Mouse (Mus musculus): Measurements from ENCODE around the gene Auts2.

The Auts2 gene

DNA sequence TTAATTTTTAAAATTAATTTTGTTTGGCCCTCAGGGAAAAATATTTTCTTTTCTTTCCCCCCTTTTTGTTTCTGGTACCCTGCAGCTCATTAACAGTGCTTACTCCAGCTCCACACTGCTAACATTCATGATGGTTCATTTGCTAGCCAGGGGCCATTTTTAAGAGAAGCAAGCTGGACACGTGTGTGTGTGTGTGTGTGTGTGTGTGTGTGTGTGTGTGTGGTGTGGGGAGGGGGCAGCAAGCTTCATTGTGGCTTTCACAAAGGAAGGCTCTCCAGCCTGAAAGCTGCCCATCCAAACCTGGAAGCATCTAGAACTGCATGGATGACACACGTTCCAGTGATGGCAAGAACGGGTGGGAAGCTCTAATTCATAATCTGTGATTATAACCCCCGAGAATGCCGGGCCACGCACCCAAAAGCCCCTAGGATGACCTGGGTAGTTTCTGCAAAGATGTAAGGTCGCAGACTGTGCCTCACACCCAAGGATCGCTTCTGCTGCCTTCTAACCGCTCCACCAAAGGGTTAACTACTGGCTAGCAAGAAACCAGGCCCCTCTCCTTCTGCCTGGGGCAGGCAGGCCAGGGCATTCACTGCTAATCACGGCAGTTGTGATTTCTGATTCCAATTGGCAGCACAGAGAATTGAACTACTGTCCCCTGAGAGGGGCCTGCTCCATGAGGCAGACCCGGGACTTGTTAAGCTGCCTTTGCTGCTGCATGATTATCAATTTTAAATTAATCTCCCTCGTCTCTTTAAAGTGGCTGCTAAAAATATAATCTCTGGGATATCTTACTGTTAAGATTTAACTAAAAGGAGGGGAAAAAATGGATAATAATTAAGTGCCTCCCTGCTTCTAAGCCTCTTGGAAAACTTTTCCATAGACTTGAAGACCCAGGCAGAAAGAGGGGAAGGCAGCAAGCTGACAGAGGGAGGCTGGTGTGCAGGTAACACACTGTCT is 911.8 kb downstream of the Auts2 start:
- in situ Hi-C loops (cut with MboI, MseI): no loop called here

DNA sequence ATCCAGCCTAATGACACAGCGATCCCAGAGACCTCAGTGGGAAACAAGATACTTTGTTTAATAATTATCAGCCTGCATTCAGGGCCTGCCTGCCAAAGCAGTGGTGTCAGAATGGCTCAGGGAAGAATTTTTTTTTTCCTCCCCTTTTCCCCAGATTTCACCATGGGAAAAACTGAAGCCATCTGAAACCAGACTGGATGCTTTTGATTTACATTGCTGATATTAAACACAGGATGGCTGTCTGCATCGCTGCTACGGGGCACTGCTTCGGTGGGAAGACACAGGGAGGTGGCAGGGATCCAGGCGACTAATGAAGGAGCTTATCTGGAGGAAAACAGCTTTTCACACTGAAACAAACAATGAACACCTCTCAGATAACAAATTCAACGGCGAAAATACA is 912.6 kb downstream of the Auts2 start:
- in situ Hi-C loops (cut with MboI, MseI): no loop called here

DNA sequence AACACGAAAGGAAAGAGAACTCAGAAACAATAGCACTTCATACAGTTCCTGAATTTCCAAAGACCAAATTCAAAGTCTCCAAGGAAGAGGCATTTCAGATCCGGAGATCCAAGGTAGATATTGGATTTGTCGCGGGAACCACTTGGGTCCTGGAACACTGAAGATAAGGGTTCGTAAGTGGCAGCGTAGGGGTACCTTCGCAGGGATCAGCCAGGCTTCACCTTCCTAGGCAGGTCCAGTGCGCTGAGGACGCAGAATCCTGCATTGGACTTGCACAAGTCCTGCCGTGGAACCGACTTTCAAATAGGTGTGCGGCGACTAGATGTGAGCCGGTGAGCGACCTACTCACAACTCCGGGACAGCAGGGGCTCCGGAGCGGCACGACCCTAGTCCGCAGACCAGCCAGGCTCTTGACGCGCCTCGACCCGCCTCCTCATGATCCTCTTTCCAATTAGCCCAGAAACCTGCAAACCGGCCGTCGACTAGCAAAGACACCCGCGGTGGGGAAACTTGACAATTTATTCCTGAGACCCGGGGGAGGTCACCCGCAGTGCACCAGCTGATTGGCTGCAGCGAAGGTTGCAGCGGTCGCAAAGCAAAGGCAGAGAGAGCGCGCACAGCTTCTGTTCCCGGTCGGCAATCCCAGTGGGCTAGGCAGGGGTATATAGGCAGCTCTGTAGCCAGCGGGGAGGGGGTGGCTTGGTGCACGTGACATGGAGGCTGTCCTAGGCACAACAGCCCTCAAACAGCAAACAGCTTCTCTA is 926.8 kb downstream of the Auts2 start:
- in situ Hi-C loops (cut with MboI, MseI): no loop called here

DNA sequence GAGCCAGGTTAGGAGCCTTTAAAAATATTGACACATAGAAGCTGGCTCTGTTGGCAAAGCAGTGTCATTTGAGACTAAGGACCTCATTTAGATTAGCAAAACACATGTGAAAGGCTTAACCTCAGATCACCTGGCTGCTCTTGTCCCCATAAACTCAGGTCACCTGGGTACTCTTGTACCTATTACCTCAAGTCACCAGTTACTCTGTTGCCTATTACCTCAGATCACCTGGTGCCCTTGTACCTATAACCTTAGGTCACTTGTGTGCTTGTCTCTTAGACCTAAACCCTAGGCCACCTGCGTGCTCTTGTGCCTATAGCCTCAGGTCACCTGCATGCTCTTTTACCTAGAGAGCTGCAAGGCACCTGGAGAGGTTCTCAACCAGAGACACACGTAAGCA is 928.9 kb downstream of the Auts2 start:
- in situ Hi-C loops (cut with MboI, MseI): no loop called here

DNA sequence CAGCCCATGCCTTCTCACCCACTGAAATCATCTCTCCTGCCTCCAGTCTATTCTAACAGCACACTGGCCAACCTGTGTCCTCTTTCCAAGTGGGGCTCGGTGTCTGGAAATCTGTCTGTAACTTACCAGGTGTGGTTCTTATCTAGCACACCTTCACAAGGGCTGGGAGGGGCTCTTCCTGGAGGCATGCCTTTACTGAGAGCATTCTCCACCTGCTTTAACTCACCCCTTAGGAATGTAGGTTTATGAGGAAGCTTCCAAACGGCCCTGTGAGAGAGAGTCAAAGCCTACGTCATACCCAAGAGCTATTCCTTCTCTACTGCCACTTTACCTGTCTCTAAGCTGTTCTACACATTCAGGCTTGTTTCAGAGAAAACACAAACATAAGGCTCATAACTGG is 929.8 kb downstream of the Auts2 start:
- in situ Hi-C loops (cut with MboI, MseI): no loop called here

DNA sequence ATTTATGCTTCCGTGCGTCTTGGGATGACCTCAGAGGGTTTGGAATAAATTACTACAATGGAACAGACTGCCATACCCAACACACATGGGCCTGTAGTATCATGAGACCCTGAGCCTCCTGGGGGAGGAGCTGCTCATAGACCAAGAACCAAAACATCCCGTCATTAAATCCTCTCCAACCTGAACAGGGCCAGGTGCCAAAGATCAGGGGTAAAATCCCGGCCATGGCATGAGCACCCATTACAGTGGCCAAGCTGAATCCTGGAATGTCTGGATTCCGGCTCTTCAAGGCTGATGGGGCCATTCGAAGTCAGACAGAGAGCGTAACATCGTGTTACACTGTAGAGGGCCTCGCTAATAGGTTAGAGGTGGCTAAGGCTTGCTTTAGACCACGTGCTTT is 932.4 kb downstream of the Auts2 start:
- in situ Hi-C loops (cut with MboI, MseI): no loop called here

DNA sequence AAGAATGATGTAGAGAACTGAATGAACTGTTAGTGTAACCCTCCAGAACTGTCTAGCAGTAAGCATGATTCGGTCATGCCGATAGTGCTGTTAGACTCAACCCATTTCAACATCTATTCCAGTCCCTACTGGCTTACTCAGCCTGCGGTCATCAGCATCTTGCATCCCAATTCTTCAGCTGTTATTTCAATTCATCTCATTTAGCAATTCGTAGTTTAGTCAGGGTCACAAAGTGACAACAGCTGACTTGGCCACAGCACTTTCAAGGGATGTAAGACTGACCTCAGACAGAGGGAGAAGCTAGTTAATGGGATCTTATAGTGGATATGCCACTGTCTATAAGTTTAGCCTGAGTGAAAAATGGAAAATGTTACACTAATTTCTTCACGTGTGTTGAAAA is 936.4 kb downstream of the Auts2 start:
- in situ Hi-C loops (cut with MboI, MseI): no loop called here

DNA sequence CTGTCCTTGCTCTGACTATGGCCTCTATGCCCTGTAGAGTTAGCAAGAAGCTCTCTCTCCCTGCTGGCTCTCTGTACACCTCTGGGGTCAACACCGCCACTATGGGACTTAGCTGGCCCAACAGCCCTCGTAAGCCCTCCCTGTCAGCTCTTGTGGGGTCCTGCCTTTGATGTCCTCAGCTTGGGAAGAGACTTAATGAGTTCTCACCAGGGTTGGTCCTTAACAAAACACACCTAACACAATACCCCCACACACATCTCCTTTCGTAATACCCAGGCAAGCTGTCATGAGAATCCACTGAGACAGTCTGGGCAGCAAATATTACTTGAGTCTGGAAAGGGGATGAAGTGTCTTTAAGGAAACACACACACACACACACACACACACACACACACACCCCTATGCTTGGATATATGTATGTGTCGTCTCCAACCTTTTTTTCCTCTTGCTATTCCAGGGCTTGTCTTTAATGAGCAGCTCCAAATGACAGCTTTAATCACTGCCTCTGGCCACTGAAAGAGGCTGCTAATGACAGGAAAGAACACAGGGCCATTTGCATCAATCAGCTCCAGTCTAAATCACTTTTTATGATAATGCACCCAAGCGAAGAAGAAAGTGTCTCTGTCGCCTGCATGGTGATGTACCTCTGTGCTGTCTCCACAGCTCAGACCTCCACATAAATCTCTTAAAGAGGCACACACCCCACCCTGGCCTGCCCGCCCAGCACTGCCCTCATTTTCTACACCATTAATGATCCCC is 941.0 kb downstream of the Auts2 start:
- in situ Hi-C loops (cut with MboI, MseI): no loop called here

DNA sequence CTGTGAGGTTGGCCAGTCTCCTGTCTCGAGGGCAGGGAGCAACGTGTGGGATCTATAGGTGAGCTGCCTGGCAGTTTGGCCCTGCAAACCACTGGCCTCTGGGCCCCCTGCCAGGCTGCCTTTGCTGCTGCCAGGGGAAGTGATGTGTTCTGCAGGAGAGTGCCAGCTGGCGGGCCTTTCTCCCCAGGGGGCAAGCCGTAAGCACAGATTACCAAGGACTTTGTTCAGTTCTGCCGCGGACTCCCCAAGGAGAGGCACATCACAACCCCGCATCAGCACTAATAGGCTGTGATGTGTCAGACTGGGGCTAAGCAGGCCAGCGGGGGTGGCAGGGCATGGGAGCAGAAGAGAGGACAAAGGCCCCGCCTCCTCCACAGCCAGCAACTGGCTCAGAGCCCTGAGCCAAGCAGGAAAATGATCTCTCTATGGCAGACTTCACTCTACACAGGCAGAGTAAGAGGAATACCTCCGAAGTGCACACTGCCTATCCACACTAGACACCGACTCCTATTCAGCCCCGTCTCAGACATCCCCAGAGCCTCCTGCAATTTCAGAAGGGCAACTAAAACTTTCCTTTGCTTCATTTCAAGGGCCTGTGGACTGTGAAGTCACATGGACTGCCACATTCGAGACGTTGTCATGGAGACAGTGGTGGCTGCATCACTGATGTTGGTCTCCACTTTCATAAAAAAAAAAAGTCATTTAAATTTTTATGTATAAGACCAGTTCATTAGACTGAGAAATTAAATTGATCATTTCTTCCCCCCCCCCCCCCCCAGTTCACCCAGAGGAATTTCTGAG is 942.6 kb downstream of the Auts2 start:
- in situ Hi-C loops (cut with MboI, MseI): no loop called here

DNA sequence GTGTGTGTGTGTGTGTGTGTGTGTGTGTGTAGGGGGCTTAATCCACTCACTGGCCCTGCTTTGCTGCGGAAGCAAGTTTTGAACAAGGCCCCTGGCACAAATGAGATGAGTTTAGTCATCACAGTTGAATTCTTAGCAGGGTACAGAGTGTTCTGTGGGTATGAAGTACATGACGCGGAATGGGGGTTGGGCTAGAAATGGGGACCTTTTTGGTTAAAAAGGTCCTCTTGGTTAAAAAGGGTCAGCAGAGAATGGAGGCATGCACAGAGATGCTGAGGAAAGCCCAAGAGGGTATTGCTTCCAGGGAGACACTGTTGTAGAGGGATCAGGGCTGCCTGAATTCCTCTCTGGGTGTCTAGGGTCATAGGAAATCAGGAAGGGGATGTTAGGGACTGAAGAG is 945.6 kb downstream of the Auts2 start:
- in situ Hi-C loops (cut with MboI, MseI): loop anchor here (5.0 to 25.0 kb wide), 2 partner anchors 80 to 840 kb away; no protein-coding TSS in a partner anchor

DNA sequence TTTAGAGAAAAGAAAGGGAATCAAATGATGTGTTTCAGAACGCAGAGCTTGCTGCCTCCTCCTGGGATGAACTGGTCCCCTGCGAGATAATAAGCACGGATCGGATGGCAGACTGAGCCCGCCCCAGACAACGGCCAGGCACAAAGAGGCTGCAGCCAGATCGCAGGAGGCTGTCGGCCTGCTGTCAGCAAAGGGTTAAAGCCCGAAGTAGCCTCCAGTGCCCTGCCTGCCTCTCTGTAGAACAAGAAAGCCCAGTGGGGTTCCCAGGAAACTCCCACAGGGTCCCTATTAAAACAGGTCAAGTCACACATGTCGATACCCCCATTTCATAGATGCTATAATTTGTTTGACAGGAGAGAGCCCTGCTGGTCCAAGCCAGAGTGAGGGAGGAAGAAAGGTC is 946.6 kb downstream of the Auts2 start:
- in situ Hi-C loops (cut with MboI, MseI): loop anchor here (5.0 to 25.0 kb wide), 2 partner anchors 81 to 841 kb away; no protein-coding TSS in a partner anchor

DNA sequence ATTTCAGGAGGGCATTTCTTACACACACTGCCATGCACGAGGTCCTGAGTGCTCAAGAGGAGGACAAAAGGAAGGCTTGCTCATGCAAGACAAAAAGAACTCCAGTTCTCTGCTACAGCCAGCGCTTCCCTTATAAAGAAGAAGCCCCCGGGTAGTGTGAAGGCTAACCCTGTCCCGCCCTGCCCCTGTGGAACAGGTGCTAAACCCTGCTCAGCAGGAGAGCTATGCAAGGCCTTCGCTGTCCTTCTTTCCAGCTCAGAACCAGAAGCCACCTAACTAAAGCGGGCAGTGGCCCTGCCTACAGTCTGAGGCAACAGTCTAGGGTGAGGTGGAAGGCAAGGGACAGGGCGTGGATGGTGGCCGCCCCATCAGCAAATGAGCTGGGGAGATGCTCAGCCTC is 947.4 kb downstream of the Auts2 start:
- in situ Hi-C loops (cut with MboI, MseI): loop anchor here (5.0 to 25.0 kb wide), 2 partner anchors 82 to 842 kb away; no protein-coding TSS in a partner anchor

DNA sequence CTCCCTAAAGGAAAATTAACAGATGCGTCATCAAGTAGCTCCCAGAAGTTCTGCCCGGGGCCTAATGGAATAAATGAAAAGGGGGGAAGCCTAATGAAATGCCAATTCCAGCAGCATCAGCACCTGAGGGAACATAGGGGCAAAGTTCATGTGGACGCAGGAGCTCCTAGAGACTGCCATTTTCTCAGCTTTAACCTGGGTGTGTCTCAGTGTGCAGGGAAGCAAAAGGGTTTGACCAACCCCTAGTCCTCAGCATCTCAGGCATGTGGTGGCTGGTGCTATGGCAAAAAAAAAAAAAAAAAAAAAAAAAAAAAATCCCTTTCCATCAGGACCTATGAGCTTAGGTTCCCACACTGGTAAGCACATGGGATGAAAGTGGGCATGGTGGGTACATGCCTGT is 948.5 kb downstream of the Auts2 start:
- in situ Hi-C loops (cut with MboI, MseI): loop anchor here (25.0 kb wide), 1 partner anchor 843 kb away; no protein-coding TSS in a partner anchor

DNA sequence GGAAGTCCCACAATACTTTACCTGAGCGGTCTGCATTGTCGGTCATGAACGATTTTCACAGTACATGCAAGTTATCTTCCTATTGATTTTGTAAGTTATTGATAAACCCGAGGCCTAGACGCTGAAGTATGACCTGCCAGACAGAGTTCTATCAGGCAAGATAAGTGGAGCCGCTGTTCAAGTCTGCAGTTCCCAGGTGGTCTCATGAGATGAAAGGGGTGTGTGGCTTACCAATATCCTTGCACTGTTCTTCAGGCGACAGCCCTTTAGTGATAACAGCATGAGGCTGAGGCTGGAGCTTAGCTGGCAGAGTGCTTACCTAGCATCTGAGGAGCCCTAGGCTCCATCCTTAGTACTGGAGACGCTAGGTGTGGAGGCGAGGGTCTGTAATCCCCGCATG is 949.9 kb downstream of the Auts2 start:
- in situ Hi-C loops (cut with MboI, MseI): loop anchor here (25.0 kb wide), 1 partner anchor 844 kb away; no protein-coding TSS in a partner anchor

DNA sequence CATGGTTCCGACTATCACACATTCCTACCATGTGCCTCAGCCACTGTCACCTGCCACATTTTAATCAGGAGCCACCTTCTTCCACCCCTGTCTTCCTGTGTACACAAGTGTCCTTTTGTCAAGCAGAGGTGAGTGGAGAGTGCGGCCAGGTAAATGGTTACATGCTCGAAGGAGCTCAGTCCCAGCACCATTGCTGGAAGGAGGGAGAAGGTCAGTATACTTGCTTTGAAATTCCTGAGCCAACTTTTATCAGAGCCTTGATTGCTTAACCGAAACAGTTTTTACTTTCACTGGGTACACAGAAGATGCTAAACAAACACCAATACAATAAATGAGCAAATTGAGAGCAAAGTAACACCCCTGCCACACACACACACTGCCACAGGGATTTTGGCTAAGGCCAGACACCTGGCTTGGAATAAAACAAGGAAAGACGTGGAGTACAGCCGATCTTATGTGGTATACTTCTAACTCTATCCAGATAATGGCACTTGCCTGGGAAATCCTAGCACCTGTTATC is 953.1 kb downstream of the Auts2 start:
- in situ Hi-C loops (cut with MboI, MseI): loop anchor here (25.0 kb wide), 1 partner anchor 847 kb away; no protein-coding TSS in a partner anchor

DNA sequence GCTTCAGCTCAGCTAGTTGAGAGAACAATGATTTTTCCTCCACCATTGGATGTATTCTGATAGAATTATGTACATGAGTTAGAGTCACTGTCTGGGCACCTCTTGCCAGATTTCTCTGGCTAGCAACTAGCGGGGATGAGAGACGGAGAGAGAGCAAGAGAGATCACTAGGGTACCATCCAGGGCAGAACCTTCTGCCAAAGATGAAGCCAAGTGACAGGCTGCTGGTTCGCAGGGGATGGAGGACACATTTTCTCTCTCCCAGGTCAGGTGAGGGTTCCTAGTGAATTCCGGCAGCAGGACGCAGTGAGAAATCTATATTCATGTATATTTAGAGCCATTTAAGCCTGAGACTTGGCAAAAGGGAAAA is 956.8 kb downstream of the Auts2 start:
- in situ Hi-C loops (cut with MboI, MseI): loop anchor here (25.0 kb wide), 1 partner anchor 851 kb away; no protein-coding TSS in a partner anchor

DNA sequence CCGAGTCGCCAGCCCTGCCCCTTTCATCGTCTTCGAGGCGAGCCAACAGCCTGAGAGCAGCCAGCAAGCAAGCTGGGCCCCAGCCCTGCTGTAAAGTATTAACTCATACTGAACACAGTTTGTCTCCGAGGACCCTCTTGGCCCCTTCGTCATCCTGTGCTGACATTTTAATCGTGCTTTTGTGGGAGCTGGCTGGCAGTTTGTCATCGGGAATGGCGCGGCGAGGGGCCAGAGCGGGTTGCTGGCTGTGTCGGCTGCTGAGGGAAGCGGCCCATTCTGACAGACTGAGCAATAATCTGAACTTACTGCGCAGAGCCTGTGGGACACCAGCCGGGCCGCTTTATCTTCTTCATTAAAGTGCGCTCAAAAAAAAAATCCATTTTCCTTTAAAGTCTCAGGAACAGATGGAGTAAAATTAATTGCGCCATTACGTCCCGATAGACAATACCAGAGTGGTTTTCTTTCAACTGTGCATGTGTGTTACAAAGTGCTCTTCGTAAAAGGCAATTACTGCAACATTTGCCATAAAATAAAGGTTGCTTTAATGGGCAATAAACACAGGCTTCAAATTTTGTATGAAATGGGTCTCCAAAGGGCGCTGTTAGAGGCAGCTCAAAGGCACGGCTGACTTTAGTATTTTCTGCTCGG is 957.3 kb downstream of the Auts2 start:
- in situ Hi-C loops (cut with MboI, MseI): loop anchor here (25.0 kb wide), 1 partner anchor 851 kb away; no protein-coding TSS in a partner anchor

DNA sequence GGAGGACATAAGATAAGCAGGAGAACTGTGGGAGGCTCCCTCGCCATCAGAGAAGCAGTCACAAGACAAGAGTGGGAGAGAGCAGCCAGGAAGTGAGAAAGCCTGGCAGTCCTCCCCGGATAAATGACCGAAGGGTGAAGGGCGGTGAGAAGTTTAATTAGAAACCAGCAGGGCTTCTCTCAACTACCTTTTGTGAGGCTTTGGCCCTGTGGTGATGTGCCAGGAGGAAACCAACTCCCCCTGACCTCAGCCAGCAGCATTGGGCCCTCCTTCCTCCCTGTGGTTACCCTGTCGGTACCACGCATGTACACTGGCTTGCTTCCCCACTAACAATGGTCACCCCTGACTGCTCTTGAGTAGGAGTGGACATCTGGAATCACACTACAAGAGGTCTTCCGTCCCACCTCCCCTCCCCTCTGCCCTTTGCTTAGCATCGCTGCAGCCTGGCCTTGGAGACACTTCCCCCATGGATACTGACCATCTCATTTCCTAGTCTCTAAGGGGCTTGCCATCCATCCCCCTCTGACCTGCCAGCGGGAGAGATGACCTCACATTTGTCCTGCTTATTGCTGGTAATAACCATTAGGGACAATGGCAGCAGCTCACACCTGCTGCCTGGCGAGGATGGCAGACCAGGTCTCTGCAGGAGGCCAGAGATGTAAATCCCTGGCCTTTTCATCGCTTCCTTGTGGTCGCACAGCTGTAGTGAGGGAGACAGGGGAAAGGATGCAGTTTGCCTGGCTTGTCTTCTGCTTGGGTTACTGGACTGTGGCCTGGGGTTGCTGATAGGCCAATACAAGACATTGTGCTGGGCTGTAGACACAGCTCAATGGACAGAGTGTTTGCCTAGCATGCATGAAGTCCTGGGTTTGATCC is 958.6 kb downstream of the Auts2 start:
- in situ Hi-C loops (cut with MboI, MseI): loop anchor here (25.0 kb wide), 1 partner anchor 853 kb away; no protein-coding TSS in a partner anchor
